Mouse (Mus musculus): ENCODE results near the gene Lpin1. TPM values are rescaled to one million over a fixed set of nuclear protein-coding genes. Genes with fewer than 3 reads are reported as not detected.
A peak's percentile ranks its signal among the peaks of the same experiment; 100 is the strongest.

Gene Lpin1
- polyA plus RNA-seq, 1 experiment = 38.6 TPM

DNA sequence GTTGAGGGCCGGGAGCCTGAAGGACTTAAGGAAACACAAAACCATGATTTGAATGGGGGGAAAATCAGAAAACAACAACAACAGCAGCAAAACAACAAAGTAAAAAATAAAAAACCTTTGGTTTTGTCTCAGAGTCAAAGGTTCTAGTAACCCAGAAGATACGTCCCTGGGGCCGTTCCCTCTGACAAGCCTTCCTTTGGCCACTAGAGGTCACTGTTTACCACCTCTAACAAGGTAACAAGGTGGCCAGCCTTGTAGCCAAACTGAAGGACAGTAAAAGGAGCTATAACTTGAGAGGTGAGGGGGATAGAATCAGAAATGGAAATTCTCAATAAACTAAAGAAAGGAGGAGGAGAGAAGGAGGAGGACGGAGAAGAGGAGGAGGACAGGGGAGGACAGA, 42.3 kb downstream of the Lpin1 start:
- TF ChIP-seq CTCF (IDR thresholded peaks at IDR 0.05; ENCODE audit: borderline replicate concordance, insufficient read depth, low read depth, low read length) = peak; percentile 77
- no peak for TF ChIP-seq POLR2A (IDR thresholded peaks at IDR 0.05; ENCODE audit: borderline replicate concordance, insufficient read depth, low read length)
- peak; percentile 59 to 63 for DNase-seq
- H3K27ac ChIP-seq (ENCODE audit: insufficient read depth, low read length) = no peak overlapping the region

DNA sequence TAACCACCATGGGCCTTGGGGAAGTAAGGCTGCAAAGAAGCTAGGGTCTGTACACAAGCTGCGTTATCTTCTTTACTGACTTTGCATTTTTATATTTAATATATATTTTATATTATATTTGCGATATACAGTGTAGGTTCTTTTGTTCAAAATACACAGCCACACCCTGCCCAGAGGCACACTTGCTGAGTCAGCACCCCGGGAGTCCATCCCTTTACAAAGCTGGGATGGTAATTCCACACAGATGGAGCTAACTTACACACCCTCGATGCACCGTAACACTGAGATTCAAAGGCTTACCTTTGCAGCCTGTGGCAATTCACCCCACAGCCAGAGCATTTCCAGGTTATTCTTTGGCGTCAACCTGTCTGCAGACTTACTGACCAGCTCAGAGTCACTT, 42.7 kb downstream of the Lpin1 start:
- no peak overlapping the region for H3K27ac ChIP-seq (ENCODE audit: insufficient read depth, low read length)
- H3K27me3 ChIP-seq (ENCODE audit: control insufficient read depth, insufficient read depth, low read length) = no peaks in the 10 kb centered on the region
- H3K4me3 ChIP-seq (replicated peaks; ENCODE audit: insufficient read depth, low read depth, low read length) = no peak overlapping the region
- no peak for DNase-seq
- WGBS = 87% methylated on average over 6 of the region's 6 CpGs
- no peak for TF ChIP-seq POLR2A (IDR thresholded peaks at IDR 0.05; ENCODE audit: borderline replicate concordance, insufficient read depth, low read length)
- TF ChIP-seq CTCF (IDR thresholded peaks at IDR 0.05; ENCODE audit: borderline replicate concordance, insufficient read depth, low read depth, low read length) = no peak
- no peaks in the 10 kb centered on the region for H3K4me1 ChIP-seq (ENCODE audit: control insufficient read depth, insufficient read depth, low read length)

More for the DNA sequence above, 42.3 kb downstream of the Lpin1 start:
- WGBS = 27% methylated on average over 4 of the region's 4 CpGs
- Histone ChIP-seq H3K4me1 (ENCODE audit: control insufficient read depth, insufficient read depth, low read length) (no peaks in the 10 kb centered on the region), H3K4me3 (replicated peaks; ENCODE audit: insufficient read depth, low read depth, low read length) (no peak overlapping the region), H3K27me3 (ENCODE audit: control insufficient read depth, insufficient read depth, low read length) (no peaks in the 10 kb centered on the region)

DNA sequence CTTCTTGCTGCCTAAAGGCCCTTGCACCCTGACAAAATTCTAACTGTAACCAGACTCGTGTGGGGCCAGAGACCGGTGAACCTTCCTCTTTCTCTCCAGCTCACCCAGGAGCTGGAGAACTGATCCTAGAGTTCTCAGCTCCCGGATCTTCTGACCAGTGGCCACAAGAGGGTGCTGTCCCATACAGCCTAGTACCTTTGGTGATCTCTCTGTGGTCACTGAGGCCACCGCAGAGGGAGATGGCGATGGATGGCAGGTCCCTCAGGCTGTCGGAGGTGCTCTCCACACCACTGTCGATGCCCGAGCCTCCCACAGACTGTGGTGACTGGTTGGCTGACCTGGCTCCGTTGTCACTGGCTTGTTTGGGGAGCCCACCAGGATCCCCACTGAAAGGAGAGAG, 47.3 kb downstream of the Lpin1 start:
- no peak overlapping the region for H3K4me3 ChIP-seq (replicated peaks; ENCODE audit: insufficient read depth, low read depth, low read length)
- WGBS = 70% methylated on average over 9 of the region's 9 CpGs
- H3K27me3 ChIP-seq (ENCODE audit: control insufficient read depth, insufficient read depth, low read length) = no peaks in the 10 kb centered on the region
- TF ChIP-seq POLR2A (IDR thresholded peaks at IDR 0.05; ENCODE audit: borderline replicate concordance, insufficient read depth, low read length) (no peak), CTCF (IDR thresholded peaks at IDR 0.05; ENCODE audit: borderline replicate concordance, insufficient read depth, low read depth, low read length) (peak; percentile 53; the same call in 1 of the 2 replicates)
- H3K27ac ChIP-seq (ENCODE audit: insufficient read depth, low read length) = no peak overlapping the region
- no peaks in the 10 kb centered on the region for H3K4me1 ChIP-seq (ENCODE audit: control insufficient read depth, insufficient read depth, low read length)
- DNase-seq = peak in 1 of 2 experiments; percentile 37

DNA sequence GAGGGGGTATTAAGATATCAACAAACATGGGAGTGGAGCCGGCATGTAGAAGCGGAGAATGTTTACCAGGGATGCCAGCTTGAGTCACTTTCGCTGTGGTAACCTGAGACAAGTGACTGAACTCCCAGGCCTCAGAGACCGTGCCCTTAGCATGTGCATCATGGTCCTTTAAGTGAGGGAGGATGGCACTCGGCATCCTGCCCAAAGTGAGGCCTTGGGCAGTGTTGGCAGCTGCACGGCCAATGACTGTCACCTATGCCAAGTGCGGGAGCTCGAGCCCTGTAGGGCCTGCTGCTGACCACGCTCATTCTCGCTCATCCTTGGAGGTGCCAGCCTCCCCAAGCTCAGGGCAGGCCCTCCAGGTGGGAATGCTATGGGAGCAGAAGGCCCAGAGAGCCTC, 48.1 kb downstream of the Lpin1 start:
- Histone ChIP-seq H3K27ac (ENCODE audit: insufficient read depth, low read length) (no peak overlapping the region), H3K27me3 (ENCODE audit: control insufficient read depth, insufficient read depth, low read length) (no peaks in the 10 kb centered on the region), H3K4me1 (ENCODE audit: control insufficient read depth, insufficient read depth, low read length) (no peaks in the 10 kb centered on the region), H3K4me3 (replicated peaks; ENCODE audit: insufficient read depth, low read depth, low read length) (no peak overlapping the region)
- 52% methylated on average over 10 of the region's 10 CpGs for WGBS
- no peak for DNase-seq
- TF ChIP-seq CTCF (IDR thresholded peaks at IDR 0.05; ENCODE audit: borderline replicate concordance, insufficient read depth, low read depth, low read length) (no peak), POLR2A (IDR thresholded peaks at IDR 0.05; ENCODE audit: borderline replicate concordance, insufficient read depth, low read length) (no peak)

DNA sequence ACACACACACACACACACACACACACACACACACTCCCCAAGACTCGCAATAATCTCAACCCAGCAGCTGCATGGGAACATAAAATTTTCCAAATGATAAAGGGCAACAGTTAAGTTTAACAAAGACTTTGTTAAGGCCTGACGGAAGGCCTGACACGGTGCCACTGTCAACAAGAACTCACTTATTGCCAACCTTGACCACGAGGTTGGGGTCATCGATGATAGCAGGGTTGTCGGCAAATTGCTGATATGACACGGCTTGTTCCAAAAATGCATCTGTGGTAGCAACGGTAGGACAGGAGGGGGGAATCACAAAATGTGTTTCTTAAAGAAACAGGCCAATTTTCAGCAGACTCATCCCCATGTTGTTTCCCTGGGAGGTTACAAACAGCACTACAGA, 48.6 kb downstream of the Lpin1 start:
- H3K27ac ChIP-seq (ENCODE audit: insufficient read depth, low read length) = no peak overlapping the region
- no peaks in the 10 kb centered on the region for H3K27me3 ChIP-seq (ENCODE audit: control insufficient read depth, insufficient read depth, low read length)
- 71% methylated on average over 8 of the region's 8 CpGs for WGBS
- no peaks in the 10 kb centered on the region for H3K4me1 ChIP-seq (ENCODE audit: control insufficient read depth, insufficient read depth, low read length)
- no peak overlapping the region for H3K4me3 ChIP-seq (replicated peaks; ENCODE audit: insufficient read depth, low read depth, low read length)
- TF ChIP-seq POLR2A (IDR thresholded peaks at IDR 0.05; ENCODE audit: borderline replicate concordance, insufficient read depth, low read length) (no peak), CTCF (IDR thresholded peaks at IDR 0.05; ENCODE audit: borderline replicate concordance, insufficient read depth, low read depth, low read length) (no peak)
- no peak for DNase-seq

DNA sequence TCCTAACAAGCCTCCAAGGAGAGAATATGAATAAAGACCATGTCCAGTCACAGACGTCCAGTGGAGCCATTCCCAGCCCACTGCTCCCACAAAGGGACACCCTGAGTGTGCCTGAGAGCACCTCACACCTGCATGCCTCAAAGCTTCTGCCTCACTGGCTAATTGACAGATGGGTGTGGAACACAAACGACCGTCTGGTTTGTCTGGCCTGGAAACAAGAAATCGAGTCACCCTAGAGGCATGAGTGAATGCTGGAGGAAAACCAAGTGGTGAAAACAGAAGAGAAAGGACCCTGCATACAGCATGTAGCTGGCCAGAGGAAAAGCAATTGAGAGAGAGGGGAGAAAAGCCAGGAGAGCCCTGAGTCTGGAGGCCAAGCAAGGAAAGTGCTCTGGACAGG, 53.5 kb downstream of the Lpin1 start:
- Histone ChIP-seq H3K4me3 (replicated peaks; ENCODE audit: insufficient read depth, low read depth, low read length) (no peak overlapping the region), H3K27me3 (ENCODE audit: control insufficient read depth, insufficient read depth, low read length) (no peaks in the 10 kb centered on the region), H3K27ac (ENCODE audit: insufficient read depth, low read length) (no peak overlapping the region), H3K4me1 (ENCODE audit: control insufficient read depth, insufficient read depth, low read length) (peaks cover 9% of the 10 kb centered on the region)
- 19% methylated on average over 4 of the region's 4 CpGs for WGBS
- peak in 1 of 2 experiments; percentile 27 for DNase-seq
- TF ChIP-seq POLR2A (IDR thresholded peaks at IDR 0.05; ENCODE audit: borderline replicate concordance, insufficient read depth, low read length) (no peak), CTCF (IDR thresholded peaks at IDR 0.05; ENCODE audit: borderline replicate concordance, insufficient read depth, low read depth, low read length) (no peak)

DNA sequence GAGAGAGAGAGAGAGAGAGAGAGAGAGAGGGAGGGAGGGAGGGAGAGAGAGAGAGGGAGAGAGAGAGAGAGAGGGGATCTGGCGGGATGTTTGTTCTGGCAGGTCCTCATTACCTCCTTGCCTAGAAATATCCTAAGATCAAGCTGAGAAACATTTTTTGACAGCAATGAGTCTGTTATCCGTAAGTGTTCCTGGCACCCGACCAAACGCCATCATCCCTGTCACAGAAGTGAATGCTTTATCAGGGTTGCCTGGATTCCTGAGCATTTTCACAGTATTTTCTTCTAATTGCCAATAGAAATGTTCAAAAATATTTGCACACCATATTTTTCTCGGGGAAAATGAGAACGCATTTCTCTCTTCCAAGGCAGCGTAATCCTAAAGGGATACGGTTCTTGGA, 56.6 kb downstream of the Lpin1 start:
- TF ChIP-seq CTCF (IDR thresholded peaks at IDR 0.05; ENCODE audit: borderline replicate concordance, insufficient read depth, low read depth, low read length) (no peak), POLR2A (IDR thresholded peaks at IDR 0.05; ENCODE audit: borderline replicate concordance, insufficient read depth, low read length) (no peak)
- Histone ChIP-seq H3K4me1 (ENCODE audit: control insufficient read depth, insufficient read depth, low read length) (peaks cover 14% of the 10 kb centered on the region), H3K27me3 (ENCODE audit: control insufficient read depth, insufficient read depth, low read length) (no peaks in the 10 kb centered on the region), H3K27ac (ENCODE audit: insufficient read depth, low read length) (no peak overlapping the region), H3K4me3 (replicated peaks; ENCODE audit: insufficient read depth, low read depth, low read length) (no peak overlapping the region)
- DNase-seq = no peak
- 75% methylated on average over 8 of the region's 8 CpGs for WGBS

DNA sequence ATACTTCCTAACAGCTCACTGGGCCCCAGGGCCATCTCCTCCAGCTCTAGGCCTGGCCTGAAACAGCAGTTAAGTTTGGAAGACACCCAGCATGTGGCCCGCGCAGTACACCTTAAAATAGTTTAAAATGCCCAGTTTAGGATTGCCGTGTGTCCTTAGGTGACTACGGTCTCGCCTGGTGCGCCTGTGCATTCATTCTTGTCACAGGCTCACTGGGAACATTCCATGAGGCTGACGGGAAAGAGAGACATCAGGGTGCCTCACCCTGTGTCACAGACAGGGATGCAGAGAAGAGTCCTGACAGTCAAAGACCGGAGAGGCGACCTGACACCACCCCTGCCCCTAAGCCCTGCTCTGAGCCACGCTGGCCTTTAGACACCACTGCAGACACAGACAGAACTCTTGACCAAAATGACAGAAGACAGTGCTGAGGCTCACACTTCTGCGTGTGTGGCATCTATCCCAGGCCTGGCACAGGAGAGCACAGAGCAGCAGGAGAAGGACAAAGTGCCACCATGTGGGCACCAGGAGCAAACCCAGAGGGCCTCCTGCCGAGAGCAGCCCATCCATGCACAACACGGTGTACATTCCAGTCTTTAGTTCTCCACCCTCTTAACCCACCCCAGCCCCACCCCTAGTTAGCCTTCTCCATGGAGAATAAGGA, 58.5 kb downstream of the Lpin1 start:
- H3K27me3 ChIP-seq (ENCODE audit: control insufficient read depth, insufficient read depth, low read length) = no peaks in the 10 kb centered on the region
- peaks cover 14% of the 10 kb centered on the region for H3K4me1 ChIP-seq (ENCODE audit: control insufficient read depth, insufficient read depth, low read length)
- H3K27ac ChIP-seq (ENCODE audit: insufficient read depth, low read length) = no peak overlapping the region
- peak; percentile 10; the same call in 1 of the 2 replicates for TF ChIP-seq CTCF (IDR thresholded peaks at IDR 0.05; ENCODE audit: borderline replicate concordance, insufficient read depth, low read depth, low read length)
- TF ChIP-seq POLR2A (IDR thresholded peaks at IDR 0.05; ENCODE audit: borderline replicate concordance, insufficient read depth, low read length) = no peak
- 50% methylated on average over 13 of the region's 13 CpGs for WGBS
- H3K4me3 ChIP-seq (replicated peaks; ENCODE audit: insufficient read depth, low read depth, low read length) = no peak overlapping the region
- peak; percentile 34 to 59 for DNase-seq

All from cerebellum, adult 2 months (tissue).